Mouse (Mus musculus) C2C12 (cell line): ENCODE results near the gene Stk26. TPM values are rescaled to one million over a fixed set of nuclear protein-coding genes. Genes with fewer than 3 reads are reported as not detected.

Experiments used
- H3K27me3 ChIP-seq: one replicate; pipeline ENCODE4 v1.6.1; 2011; ENCODE audit not compliant: control insufficient read depth, insufficient read depth, insufficient read length
- H3K36me3 ChIP-seq: one replicate; pipeline ENCODE4 v1.6.1; 2011; ENCODE audit not compliant: control insufficient read depth, insufficient read depth
- H3K4me3 ChIP-seq: one replicate; pipeline ENCODE4 v1.5.1; 2011; ENCODE audit warnings: mild to moderate bottlenecking, control low read depth; ENCODE audit not compliant: poor library complexity, insufficient read depth, severe bottlenecking
- H3K79me2 ChIP-seq: one replicate; pipeline ENCODE4 v1.6.1; 2011; ENCODE audit not compliant: control insufficient read depth, insufficient read depth
- H3K79me3 ChIP-seq: one replicate; pipeline ENCODE4 v1.6.1; 2011; ENCODE audit warnings: low read depth, control low read depth
- H3ac ChIP-seq: one replicate; pipeline ENCODE3; 2011; ENCODE audit warnings: low read depth; ENCODE audit not compliant: control insufficient read depth, insufficient read length
- CEBPB ChIP-seq: IDR thresholded peaks from one replicate; pipeline ENCODE4 v1.6.1; 2011; ENCODE audit warnings: low read depth, mild to moderate bottlenecking, control low read depth, moderate library complexity
- CTCF ChIP-seq: IDR thresholded peaks from one replicate; pipeline ENCODE4 v1.5.1; 2011; ENCODE audit not compliant: control insufficient read depth, insufficient read depth, insufficient read length
- FOSL1 ChIP-seq: IDR thresholded peaks from one replicate; pipeline ENCODE4 v1.8.0; 2011; ENCODE audit warnings: mild to moderate bottlenecking, low read length; ENCODE audit not compliant: poor library complexity, insufficient read depth, severe bottlenecking
- MAX ChIP-seq: IDR thresholded peaks from one replicate; pipeline ENCODE4 v1.6.1; 2011; ENCODE audit warnings: mild to moderate bottlenecking, control low read depth
- MYOD1 ChIP-seq: IDR thresholded peaks from one replicate; pipeline ENCODE4 v1.6.1; 2011; ENCODE audit warnings: low read depth; ENCODE audit not compliant: control insufficient read depth, insufficient read length
- MYOG ChIP-seq: IDR thresholded peaks from one replicate; pipeline ENCODE4 v1.6.1; 2011; ENCODE audit not compliant: control insufficient read depth, insufficient read length; ENCODE audit errors: extremely low read depth
- USF1 ChIP-seq: IDR thresholded peaks from one replicate; pipeline ENCODE4 v1.6.1; 2011; ENCODE audit warnings: low read depth, mild to moderate bottlenecking, control low read depth, moderate library complexity
- polyA plus RNA-seq: library from polyadenylated mRNA; unstranded; fragments of >200 nt; fragmentation: generic; extraction: Trizol; gene quantifications from one replicate; pipeline ENCODE4 v1.2.1, GENCODE M21; 2012; ENCODE audit warnings: missing spikeins

Gene Stk26
- polyA plus RNA-seq, 1 experiment, result not detected

DNA sequence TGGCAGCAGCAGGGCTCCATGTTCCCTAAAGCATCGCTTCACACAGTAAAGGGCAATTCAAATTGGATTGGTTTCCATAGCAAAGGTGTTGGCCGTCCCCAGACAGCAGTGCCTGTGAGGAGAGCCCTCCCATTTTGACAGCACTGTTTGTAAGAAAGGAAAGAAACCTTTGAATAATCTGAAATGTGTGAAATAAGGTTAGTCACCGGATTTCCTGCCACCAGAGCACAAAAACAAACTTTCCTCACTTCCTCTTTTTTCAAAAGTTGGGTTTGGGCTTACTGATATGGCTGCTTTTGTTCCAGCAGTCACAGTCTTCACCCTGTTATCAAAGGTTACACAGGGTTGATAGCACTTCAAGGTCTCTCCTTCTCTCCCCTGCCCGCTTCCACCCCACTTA, 35.2 kb upstream of the Stk26 start:
- no peaks in the 10 kb centered on the region for H3K27me3 ChIP-seq
- no peaks in the 10 kb centered on the region for H3K79me3 ChIP-seq
- no peak overlapping the region for H3K4me3 ChIP-seq
- H3K79me2 ChIP-seq, result no peaks in the 10 kb centered on the region
- no peaks in the 10 kb centered on the region for H3K36me3 ChIP-seq
- no peak overlapping the region for H3ac ChIP-seq
- TF ChIP-seq USF1 (no peak), CEBPB (no peak), MYOD1 (no peak), FOSL1 (no peak), MAX (no peak)

DNA sequence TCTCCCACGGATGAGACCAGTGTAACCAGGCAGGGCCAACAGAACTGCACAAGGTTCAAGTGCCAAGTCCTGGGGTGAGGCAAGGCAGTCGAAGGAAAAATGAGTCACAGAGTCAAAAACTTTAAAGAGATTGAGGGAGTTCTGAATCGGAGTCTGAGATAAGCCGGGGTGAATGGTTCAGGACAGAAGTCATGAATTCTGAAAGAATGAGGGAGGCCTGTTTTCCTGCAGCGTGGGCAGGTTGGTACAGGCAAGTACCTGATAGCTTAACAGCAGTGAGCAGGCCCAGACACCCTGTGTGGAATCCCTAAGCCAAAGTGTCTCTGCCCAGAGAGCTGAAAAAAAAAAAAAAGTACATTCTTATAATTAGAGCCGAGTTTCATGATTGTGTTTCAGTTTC, 17.0 kb upstream of the Stk26 start:
- Histone ChIP-seq H3K27me3 (no peaks in the 10 kb centered on the region), H3K79me2 (no peaks in the 10 kb centered on the region), H3K4me3 (no peak overlapping the region), H3ac (no peak overlapping the region), H3K36me3 (no peaks in the 10 kb centered on the region), H3K79me3 (no peaks in the 10 kb centered on the region)
- TF ChIP-seq MYOG, result no peak
- no peak for TF ChIP-seq CTCF
- TF ChIP-seq MYOD1, result no peak
- TF ChIP-seq CEBPB, result no peak
- TF ChIP-seq USF1, result no peak
- TF ChIP-seq FOSL1, result no peak
- no peak for TF ChIP-seq MAX

DNA sequence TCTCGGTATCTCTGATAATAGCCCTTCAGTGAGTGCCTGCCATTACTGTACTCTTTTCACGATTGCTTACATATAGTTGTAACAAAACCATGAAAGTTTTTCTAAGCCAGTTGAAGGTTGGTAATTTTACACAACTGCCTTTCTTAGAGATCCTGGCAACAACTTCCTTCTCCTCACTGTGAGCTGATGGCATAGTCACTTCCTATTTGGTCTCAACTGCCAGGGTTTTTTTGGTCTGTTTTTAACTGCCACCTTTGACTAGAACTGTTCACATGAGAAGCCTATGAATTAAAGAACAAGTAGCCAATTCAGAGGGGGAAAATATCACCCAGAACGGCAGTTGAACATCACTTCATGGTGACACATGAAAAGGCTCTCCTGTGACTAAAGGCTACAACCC, 5.3 kb upstream of the Stk26 start:
- TF ChIP-seq CEBPB, result no peak
- TF ChIP-seq MAX, result no peak
- no peak for TF ChIP-seq MYOD1
- no peak for TF ChIP-seq MYOG
- TF ChIP-seq FOSL1, result no peak
- TF ChIP-seq CTCF, result no peak
- no peak for TF ChIP-seq USF1
- no peak overlapping the region for H3K4me3 ChIP-seq
- H3K36me3 ChIP-seq, result no peaks in the 10 kb centered on the region
- H3K27me3 ChIP-seq, result no peaks in the 10 kb centered on the region
- no peaks in the 10 kb centered on the region for H3K79me2 ChIP-seq
- H3ac ChIP-seq, result no peak overlapping the region
- H3K79me3 ChIP-seq, result no peaks in the 10 kb centered on the region

DNA sequence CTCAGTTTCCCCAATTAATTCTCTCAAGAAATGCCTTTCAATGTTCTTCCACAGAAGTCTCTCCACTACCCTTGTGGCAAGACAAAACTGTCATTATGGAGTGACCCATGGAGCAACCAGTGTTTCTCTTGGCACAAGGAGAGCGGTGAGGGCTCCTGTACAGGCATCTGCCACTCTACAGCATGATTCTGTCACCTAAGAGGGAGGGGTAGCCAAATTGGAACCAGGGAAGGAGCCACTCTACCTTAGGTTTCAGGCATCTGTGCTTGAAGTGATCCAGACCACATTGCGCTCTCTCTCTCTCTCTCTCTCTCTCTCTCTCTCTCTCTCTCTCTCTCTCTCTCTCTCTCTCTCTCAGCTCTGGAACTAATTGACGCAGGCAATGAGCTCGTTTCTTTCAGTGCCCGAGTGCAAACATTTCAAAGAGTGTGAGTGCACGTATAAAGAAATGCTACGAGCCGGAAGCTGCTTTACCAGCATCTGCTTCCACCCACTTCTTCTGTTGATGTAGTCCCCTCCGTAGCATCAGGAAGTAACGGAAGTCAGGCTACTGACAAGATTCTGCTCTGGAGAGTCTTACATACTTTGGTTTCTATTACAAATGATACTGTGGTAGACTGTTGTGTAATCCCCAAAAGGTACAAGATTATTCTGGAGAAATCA, 4.7 kb upstream of the Stk26 start:
- Histone ChIP-seq H3K79me3 (no peaks in the 10 kb centered on the region), H3K4me3 (no peak overlapping the region), H3K27me3 (no peaks in the 10 kb centered on the region), H3K79me2 (no peaks in the 10 kb centered on the region), H3K36me3 (no peaks in the 10 kb centered on the region), H3ac (no peak overlapping the region)
- no peak for TF ChIP-seq FOSL1
- no peak for TF ChIP-seq CEBPB
- TF ChIP-seq USF1, result no peak
- TF ChIP-seq MYOD1, result no peak
- TF ChIP-seq MAX, result no peak
- TF ChIP-seq CTCF, result no peak
- TF ChIP-seq MYOG, result no peak

DNA sequence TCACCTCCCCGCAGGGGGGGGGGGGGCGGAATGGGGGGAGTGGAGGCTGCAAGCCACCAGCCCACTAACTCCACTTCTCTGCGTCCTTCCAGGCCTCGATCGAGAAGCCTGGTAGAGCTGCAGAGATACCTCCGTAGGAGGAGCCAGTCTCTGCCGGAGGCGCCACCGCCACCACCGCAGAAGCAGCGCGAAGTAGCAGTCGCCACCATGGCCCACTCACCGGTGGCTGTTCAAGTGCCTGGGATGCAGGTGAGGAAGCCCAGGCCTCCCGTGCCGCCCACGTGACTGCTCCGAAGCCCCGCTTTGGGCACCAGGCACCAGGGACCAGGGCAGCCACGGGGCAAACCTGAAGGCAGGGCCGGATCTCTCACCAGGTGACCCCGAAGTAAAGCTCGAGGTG, 740 bp downstream of the Stk26 start:
- no peak for TF ChIP-seq MYOG
- TF ChIP-seq MYOD1, result no peak
- TF ChIP-seq MAX, result no peak
- H3K27me3 ChIP-seq, result no peaks in the 10 kb centered on the region
- H3K4me3 ChIP-seq, result no peak overlapping the region
- no peak overlapping the region for H3ac ChIP-seq
- H3K36me3 ChIP-seq, result no peaks in the 10 kb centered on the region
- H3K79me2 ChIP-seq, result no peaks in the 10 kb centered on the region
- no peaks in the 10 kb centered on the region for H3K79me3 ChIP-seq

DNA sequence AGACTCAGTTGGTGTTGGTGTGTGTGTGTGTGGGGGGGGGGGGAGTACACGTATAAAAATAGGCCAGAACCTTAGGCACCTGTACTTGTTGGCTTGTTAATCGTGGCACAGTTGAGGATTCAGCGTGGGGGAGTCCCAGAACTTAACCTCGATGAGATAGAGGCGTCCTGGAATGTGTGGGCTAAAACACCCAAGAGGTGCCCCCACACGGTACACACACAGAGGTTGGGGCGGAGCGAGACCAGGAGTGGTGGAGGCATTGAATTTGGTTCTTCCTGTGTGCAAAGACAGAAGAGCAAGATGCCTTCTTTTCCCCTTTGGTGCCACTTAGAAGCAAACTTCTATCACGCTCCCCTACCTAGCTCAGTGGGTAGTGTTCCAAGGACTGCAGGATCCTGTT, 1.2 kb downstream of the Stk26 start:
- H3K36me3 ChIP-seq, result no peaks in the 10 kb centered on the region
- no peaks in the 10 kb centered on the region for H3K27me3 ChIP-seq
- no peak overlapping the region for H3ac ChIP-seq
- no peaks in the 10 kb centered on the region for H3K79me2 ChIP-seq
- TF ChIP-seq CTCF, result no peak
- no peak for TF ChIP-seq MAX
- no peak for TF ChIP-seq MYOG
- TF ChIP-seq FOSL1, result no peak
- TF ChIP-seq MYOD1, result no peak
- no peak for TF ChIP-seq CEBPB
- TF ChIP-seq USF1, result no peak
- no peaks in the 10 kb centered on the region for H3K79me3 ChIP-seq
- H3K4me3 ChIP-seq, result no peak overlapping the region
